Mouse (Mus musculus) left cerebral cortex, adult 2 months (tissue): ENCODE measurements around the gene Vamp3. TPM values are rescaled to one million over a fixed set of nuclear protein-coding genes. Genes with fewer than 3 reads are reported as not detected.

ENCODE experiments used
- DNase-seq, 2 experiments: peaks; one replicate each; pipeline ENCODE4 v3.0.0; 2021 to 2022; ENCODE audit warnings: low spot score in 2 of 2, mixed read lengths in 1 of 2; ENCODE audit errors: extremely low spot score in 1 of 2
- H3K27ac ChIP-seq: fragments of 200-600 bp; 2 replicates; pipeline ENCODE4 v1.8.1; 2022
- H3K4me3 ChIP-seq: fragments of 200-600 bp; 2 replicates; pipeline ENCODE4 v1.8.1; 2022
- CTCF ChIP-seq: fragments of 200-600 bp; IDR thresholded peaks from 2 replicates; pipeline ENCODE4 v1.8.1; 2022; ENCODE audit warnings: antibody characterized with exemption, mild to moderate bottlenecking, moderate library complexity
- intact Hi-C: fragments of 180-260 bp; cut with DNase I; formaldehyde crosslinking; loops from one replicate; pipeline ENCODE4 v1.15.1; 2025
- total RNA-seq, 2 experiments: library from RNA; stranded (reverse); gene quantifications; 2 replicates each; pipeline ENCODE4 v1.2.3; 2021

The Vamp3 gene
- total RNA-seq, 2 experiments from 2014 or later: 29.6 to 32.5 TPM

GRCm38 (mm10) chr4:151001397-151001796, 56.4 kb downstream of the Vamp3 start:
- TF ChIP-seq CTCF: no peak
- H3K4me3 ChIP-seq: no peak overlapping the region
- H3K27ac ChIP-seq: no peak overlapping the region
- no peak for DNase-seq
- intact Hi-C loops: no loop called here

- no peak for DNase-seq
- TF ChIP-seq CTCF: no peak
- Histone ChIP-seq H3K27ac (no peak overlapping the region), H3K4me3 (no peak overlapping the region)
- intact Hi-C loops: no loop called here
Observed at GRCm38 (mm10) chr4:150998626-150999025, 59.1 kb downstream of the Vamp3 start.

Other genes starting within 250 kb of the Vamp3 start
- gene Errfi1, start 204.0 kb downstream of the Vamp3 start, total RNA-seq: 10 to 100 TPM; 25.9 to 37.8 TPM
- 100 to 1,000 TPM; 190 TPM for gene Park7, start 143.5 kb downstream of the Vamp3 start, total RNA-seq
- gene Tnfrsf9, start 143.4 kb downstream of the Vamp3 start, total RNA-seq: under 1 TPM; 0.44 to 0.70 TPM
- gene Uts2, start 60.9 kb downstream of the Vamp3 start, total RNA-seq: not detected
- gene Per3, start 13.3 kb downstream of the Vamp3 start, total RNA-seq: 10 to 100 TPM; 25.1 to 29.9 TPM
- not detected for gene Gm13090, start 31.6 kb upstream of the Vamp3 start, total RNA-seq